Mouse (Mus musculus) neutrophil, adult 83 days (primary cell): ENCODE measurements around the gene Cdh24. TPM values are rescaled to one million over a fixed set of nuclear protein-coding genes. Genes with fewer than 3 reads are reported as not detected.

Experiments
- total RNA-seq, 2 experiments: library from RNA; stranded (reverse); gene quantifications; one replicate each; pipeline ENCODE4 v1.2.4; 2023

Cdh24 gene
- total RNA-seq = 1 to 10 TPM; 1.9 to 3.7 TPM

DNA sequence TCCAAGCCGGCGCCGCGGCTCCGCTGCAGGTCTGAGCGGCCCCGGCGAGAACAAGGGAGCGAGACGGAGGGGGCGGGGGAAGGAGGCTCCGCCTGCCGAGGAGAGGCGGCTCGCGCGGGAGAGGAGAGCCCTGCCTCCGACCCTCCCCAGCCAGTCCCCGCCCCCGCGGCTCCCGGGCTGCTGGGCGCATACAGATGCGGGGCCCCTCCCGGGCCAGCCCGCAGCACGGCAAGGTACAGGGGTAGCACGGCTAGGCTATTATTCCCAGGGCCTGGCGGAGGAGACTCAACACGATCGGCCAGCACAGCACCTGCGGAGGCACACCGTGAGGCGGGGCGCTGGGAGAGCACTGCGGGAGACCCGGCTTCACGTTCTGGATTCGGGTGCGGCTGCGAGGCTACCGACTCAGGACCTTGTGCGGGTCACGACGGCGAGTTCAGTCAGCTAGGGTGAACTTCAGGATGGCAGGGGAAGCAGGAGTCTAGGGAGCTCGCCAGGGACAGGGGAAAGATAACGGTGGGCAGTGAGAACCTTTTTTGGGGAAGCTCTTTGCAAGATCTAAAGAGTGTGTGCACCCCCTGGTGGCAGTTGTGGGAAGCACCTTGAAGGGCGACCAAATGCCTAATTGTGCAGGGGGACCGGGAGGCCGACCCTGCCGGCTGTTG lies at the start of gene Cdh24:
Gene Cdh24 (minus strand): TSS at position 60 of the 665 bp plus-strand sequence.

DNA sequence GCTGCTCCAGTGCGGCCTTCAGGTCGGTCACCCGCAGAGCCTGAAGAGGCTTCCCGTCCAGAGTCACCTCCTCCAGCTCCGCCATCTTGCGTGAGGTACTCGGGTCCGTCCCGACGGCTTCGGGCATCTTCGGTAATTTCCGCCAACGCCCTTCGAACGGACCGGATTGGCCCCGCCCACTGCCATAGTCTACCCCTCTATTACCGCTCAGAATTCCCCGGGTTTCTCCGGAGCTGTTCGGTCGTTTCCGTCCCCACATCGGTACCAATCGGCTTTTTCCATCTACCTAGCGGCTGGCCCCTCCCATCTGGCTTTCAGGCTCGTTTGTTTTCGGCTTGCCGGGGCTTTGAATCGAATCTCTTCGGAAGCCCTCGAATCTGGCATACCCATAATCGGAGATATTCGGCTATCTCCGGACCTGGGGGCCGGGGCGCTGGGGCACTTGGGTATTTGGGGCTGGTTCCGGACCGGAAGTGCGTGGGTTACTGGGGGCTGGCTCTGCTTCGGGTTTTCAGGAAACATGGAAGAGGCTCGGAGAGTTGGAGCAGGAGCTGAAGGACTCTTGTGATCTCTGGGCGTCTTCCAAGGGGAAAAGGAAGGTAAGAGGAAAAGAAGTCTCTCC lies 45.5 kb upstream of the Cdh24 start, which contains the start of gene Acin1:
Gene Acin1 (minus strand): TSS at position 410 of the 622 bp plus-strand sequence.

GRCm38 (mm10) chr14:54686063-54686521 lies 44.9 kb upstream of the Cdh24 start, which contains the start of gene 1700123O20Rik:
Gene 1700123O20Rik, plus strand, starts transcription at chr14:54686216.

DNA sequence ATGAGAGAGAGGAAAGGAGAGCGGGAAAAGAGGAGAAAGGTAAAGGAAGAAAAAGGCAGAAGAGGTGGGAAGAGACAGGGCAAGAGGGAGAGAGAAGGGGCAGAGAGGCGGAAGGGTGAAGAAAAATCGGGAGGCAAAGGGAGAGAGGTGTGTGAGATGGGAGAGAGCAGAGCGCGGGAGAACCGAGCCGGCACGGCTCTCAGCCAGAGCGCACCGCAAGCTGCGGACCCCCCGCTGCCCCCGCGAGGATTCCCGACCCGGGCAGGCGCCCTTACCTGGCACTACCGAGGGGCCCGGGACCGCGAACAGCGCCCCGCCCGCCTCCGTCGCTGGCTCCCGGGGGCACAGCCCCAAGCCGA lies 239 bp downstream of the Cdh24 start, which contains the start of gene Gm17606:
Gene Gm17606 (plus strand): TSS at position 7 of the 359 bp plus-strand sequence.

GRCm38 (mm10) chr14:54621133-54621532 lies 20.0 kb downstream of the Cdh24 start, which contains the start of gene Psmb11:
Gene Psmb11, plus strand, starts transcription at chr14:54621433.

DNA sequence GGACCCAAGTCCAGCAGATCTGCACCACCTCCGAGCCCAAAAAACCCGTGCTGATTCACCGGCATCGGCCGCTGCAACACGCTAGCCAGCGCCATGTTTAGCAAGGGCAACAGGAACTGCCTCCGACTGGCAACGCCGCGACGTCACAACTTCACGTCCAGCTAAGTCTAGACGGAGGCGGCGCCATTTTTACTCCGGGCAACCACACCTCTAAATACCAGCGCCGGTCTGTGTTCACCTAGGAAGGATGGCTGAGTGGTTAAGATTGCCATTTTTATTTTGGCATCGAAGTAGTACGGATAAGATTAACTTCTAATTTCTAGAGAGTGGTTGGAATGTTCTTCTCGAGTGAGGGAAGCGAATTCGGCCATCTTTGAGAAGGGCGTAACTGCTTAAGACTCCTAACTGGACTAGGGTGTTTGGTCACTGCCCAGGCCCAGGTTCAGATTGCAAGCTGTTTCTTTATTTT lies 23.2 kb downstream of the Cdh24 start, which contains the start of gene Psmb5:
Gene Psmb5 (minus strand): TSS at position 126 of the 469 bp plus-strand sequence.

GRCm38 (mm10) chr14:54605752-54606321 lies 35.3 kb downstream of the Cdh24 start, which contains the start of gene 4931414P19Rik:
Gene 4931414P19Rik, minus strand, starts transcription at chr14:54605993.

Other genes with a start within 250 kb of the Cdh24 start
- gene Slc7a7, start 223.6 kb downstream of the Cdh24 start, total RNA-seq = 10 to 100 TPM; 20.7 to 26.1 TPM
- gene Mrpl52, start 214.5 kb downstream of the Cdh24 start, total RNA-seq = 10 to 100 TPM; 38.9 to 39.9 TPM
- gene Mmp14, start 209.8 kb downstream of the Cdh24 start, total RNA-seq = 1 to 10 TPM; 1.1 to 2.8 TPM
- 10 to 100 TPM; 82.6 to 82.9 TPM for gene Lrp10, start 177.2 kb downstream of the Cdh24 start, total RNA-seq
- under 1 TPM in 1 of 2 experiments, not detected in 1; 0.18 TPM for gene Rem2, start 165.3 kb downstream of the Cdh24 start, total RNA-seq
- 10 to 100 TPM; 12.8 to 13.9 TPM for gene Prmt5, start 123.8 kb downstream of the Cdh24 start, total RNA-seq
- gene Haus4, start 86.7 kb downstream of the Cdh24 start, total RNA-seq = 10 to 100 TPM; 26.8 to 31.2 TPM
- gene Ajuba, start 63.8 kb downstream of the Cdh24 start, total RNA-seq = under 1 TPM; 0.20 to 0.22 TPM
- 1 to 10 TPM; 3.4 to 6.2 TPM for gene 4931414P19Rik, start 35.4 kb downstream of the Cdh24 start, total RNA-seq
- gene Psmb5, start 23.3 kb downstream of the Cdh24 start, total RNA-seq = 10 to 100 TPM; 56.3 to 74.9 TPM
- under 1 TPM in 1 of 2 experiments, not detected in 1; 0.07 TPM for gene Psmb11, start 19.9 kb downstream of the Cdh24 start, total RNA-seq
- not detected for gene Gm17606, start 412 bp downstream of the Cdh24 start, total RNA-seq
- 10 to 100 TPM; 29.0 to 31.1 TPM for gene 1700123O20Rik, start 44.9 kb upstream of the Cdh24 start, total RNA-seq
- gene Acin1, start 45.6 kb upstream of the Cdh24 start, total RNA-seq = 100 to 1,000 TPM; 245 to 254 TPM
- gene Gm29776, start 57.5 kb upstream of the Cdh24 start, total RNA-seq = under 1 TPM; 0.40 to 0.70 TPM
- gene Cebpe, start 70.8 kb upstream of the Cdh24 start, total RNA-seq = 100 to 1,000 TPM; 181 to 183 TPM
- gene Slc7a8, start 140.6 kb upstream of the Cdh24 start, total RNA-seq = 1 to 10 TPM; 5.0 to 5.1 TPM
- not detected for gene Rnf212b, start 172.8 kb upstream of the Cdh24 start, total RNA-seq
- 10 to 100 TPM in 1 of 2 experiments, 1 to 10 TPM in 1; 8.7 to 10.9 TPM for gene Homez, start 229.6 kb upstream of the Cdh24 start, total RNA-seq
- 1 to 10 TPM; 1.7 to 2.5 TPM for gene Ppp1r3e, start 236.2 kb upstream of the Cdh24 start, total RNA-seq
- gene Bcl2l2, start 242.0 kb upstream of the Cdh24 start, total RNA-seq = 1 to 10 TPM; 6.6 to 8.1 TPM
- gene Gm20521, start 242.1 kb upstream of the Cdh24 start, total RNA-seq = 1 to 10 TPM in 1 of 2 experiments, under 1 TPM in 1; 0.85 to 1.5 TPM